Mouse (Mus musculus) CH12.LX (cell line): ENCODE measurements around the gene Reep1. TPM values are rescaled to one million over a fixed set of nuclear protein-coding genes. Genes with fewer than 3 reads are reported as not detected.

Experiments
- DNase-seq: peaks from one replicate; pipeline ENCODE4 v3.0.0-alpha.2; 2013; ENCODE audit errors: extremely low read depth
- H3K27ac ChIP-seq: 2 replicates; pipeline ENCODE4 v1.5.1; 2012; ENCODE audit warnings: low read depth, mild to moderate bottlenecking, control low read depth, moderate library complexity; ENCODE audit not compliant: insufficient read depth
- H3K27me3 ChIP-seq: replicated peaks from 2 replicates; pipeline ENCODE3; 2012; ENCODE audit warnings: inconsistent platforms
- H3K36me3 ChIP-seq, 2 experiments: replicated peaks in 1 of 2; 2 replicates each; pipeline versions ENCODE3 to v1.6.1; 2012; ENCODE audit warnings: inconsistent platforms in 1 of 2, low read length in 1 of 2, mild to moderate bottlenecking in 1 of 2, mixed read lengths in 1 of 2, moderate library complexity in 1 of 2; ENCODE audit not compliant: control insufficient read depth in 1 of 2, insufficient read depth in 1 of 2
- H3K4me1 ChIP-seq, 2 experiments: 2 replicates each; pipeline ENCODE4 v1.6.1; 2012; ENCODE audit warnings: inconsistent platforms in 1 of 2, moderate library complexity in 1 of 2; ENCODE audit not compliant: insufficient read depth in 2 of 2, control insufficient read depth in 1 of 2
- H3K4me2 ChIP-seq: 2 replicates; pipeline ENCODE4 v1.6.1; 2012; ENCODE audit warnings: low read depth, mild to moderate bottlenecking, control low read depth; ENCODE audit not compliant: poor library complexity, insufficient read depth, severe bottlenecking
- H3K4me3 ChIP-seq, 3 experiments: fragments of 150-350 bp in 1 of 3; sonication (generic) in 1 of 3; replicated peaks in 1 of 3; 2 replicates each; pipeline versions ENCODE3 to v1.5.1; 2011 to 2012; ENCODE audit warnings: low read depth in 2 of 3, low read length in 2 of 3, mild to moderate bottlenecking in 2 of 3, moderate library complexity in 2 of 3, control low read depth in 1 of 3, improper control_type of control experiment in 1 of 3, inconsistent platforms in 1 of 3, mixed read lengths in 1 of 3; ENCODE audit not compliant: poor library complexity in 1 of 3
- H3K79me2 ChIP-seq: replicated peaks from 2 replicates; pipeline ENCODE4 v1.6.1; 2012; ENCODE audit warnings: mild to moderate bottlenecking, moderate library complexity; ENCODE audit not compliant: control insufficient read depth, poor library complexity, insufficient read depth, severe bottlenecking; ENCODE audit errors: extremely low read depth
- H3K9ac ChIP-seq: 2 replicates; pipeline ENCODE4 v1.6.1; 2012; ENCODE audit warnings: low read depth, mild to moderate bottlenecking, control low read depth, moderate library complexity; ENCODE audit not compliant: insufficient read depth
- H3K9me3 ChIP-seq: replicated peaks from 2 replicates; pipeline ENCODE3; 2012; ENCODE audit warnings: low read length, inconsistent platforms, mixed read lengths
- CHD1 ChIP-seq: IDR thresholded peaks from 2 replicates; pipeline ENCODE4 v1.6.1; 2012; ENCODE audit warnings: low read depth, low read length, improper control_type of control experiment, inconsistent platforms
- CTCF ChIP-seq, 2 experiments: IDR thresholded peaks in 1 of 2; conservative IDR thresholded peaks in 1 of 2; 2 replicates each; pipeline ENCODE4 v1.5.1; 2011 to 2012; ENCODE audit warnings: low read depth in 2 of 2, low read length in 2 of 2, improper control_type of control experiment in 1 of 2, inconsistent platforms in 1 of 2, mild to moderate bottlenecking in 1 of 2, moderate library complexity in 1 of 2
- E2F4 ChIP-seq: IDR thresholded peaks from 2 replicates; pipeline ENCODE4 v1.6.1; 2011; ENCODE audit warnings: low read depth, low read length, improper control_type of control experiment; ENCODE audit not compliant: insufficient replicate concordance
- ELF1 ChIP-seq: IDR thresholded peaks from 2 replicates; pipeline ENCODE4 v1.6.1; 2014; ENCODE audit warnings: low read depth, mild to moderate bottlenecking, inconsistent platforms, low read length, improper control_type of control experiment
- ETS1 ChIP-seq: conservative IDR thresholded peaks from 2 replicates; pipeline ENCODE4 v1.6.1; 2012; ENCODE audit warnings: low read depth, mild to moderate bottlenecking, inconsistent platforms, low read length, improper control_type of control experiment, moderate library complexity
- GABPA ChIP-seq: IDR thresholded peaks from 2 replicates; pipeline ENCODE4 v1.6.1; 2012; ENCODE audit warnings: low read depth, low read length, improper control_type of control experiment, inconsistent platforms; ENCODE audit not compliant: insufficient replicate concordance
- HCFC1 ChIP-seq: IDR thresholded peaks from 2 replicates; pipeline ENCODE4 v1.6.1; 2012; ENCODE audit warnings: low read depth, mild to moderate bottlenecking, inconsistent platforms, low read length, improper control_type of control experiment
- JUN ChIP-seq: IDR thresholded peaks from 2 replicates; pipeline ENCODE4 v1.6.1; 2011; ENCODE audit warnings: low read depth, mild to moderate bottlenecking, low read length, improper control_type of control experiment, moderate library complexity; ENCODE audit not compliant: insufficient read depth
- JUND ChIP-seq: conservative IDR thresholded peaks from 2 replicates; pipeline ENCODE4 v1.6.1; 2011; ENCODE audit warnings: low read depth, low read length, improper control_type of control experiment
- MAFK ChIP-seq: IDR thresholded peaks from 2 replicates; pipeline ENCODE4 v1.6.1; 2011; ENCODE audit warnings: low read length, improper control_type of control experiment; ENCODE audit not compliant: insufficient replicate concordance
- MEF2A ChIP-seq: IDR thresholded peaks from 2 replicates; pipeline ENCODE4 v1.6.1; 2014; ENCODE audit warnings: low read depth, mild to moderate bottlenecking, inconsistent platforms, low read length, improper control_type of control experiment, borderline replicate concordance
- MXI1 ChIP-seq: IDR thresholded peaks from 2 replicates; pipeline ENCODE4 v1.6.1; 2011; ENCODE audit warnings: mild to moderate bottlenecking, low read depth, low read length, improper control_type of control experiment
- PAX5 ChIP-seq: IDR thresholded peaks from 2 replicates; pipeline ENCODE4 v1.6.1; 2012; ENCODE audit warnings: low read length, inconsistent platforms, mixed read lengths
- POLR2AphosphoS2 ChIP-seq: IDR thresholded peaks from 2 replicates; pipeline ENCODE4 v1.6.1; 2011; ENCODE audit warnings: low read depth, low read length, improper control_type of control experiment
- RCOR1 ChIP-seq: conservative IDR thresholded peaks from 2 replicates; pipeline ENCODE4 v1.6.1; 2012; ENCODE audit warnings: low read depth, mild to moderate bottlenecking, inconsistent platforms, low read length, improper control_type of control experiment
- SIN3A ChIP-seq: IDR thresholded peaks from 2 replicates; pipeline ENCODE4 v1.6.1; 2012; ENCODE audit warnings: low read length, improper control_type of control experiment, inconsistent platforms
- SMC3 ChIP-seq: IDR thresholded peaks from 2 replicates; pipeline ENCODE4 v1.6.1; 2011; ENCODE audit warnings: low read depth, low read length, improper control_type of control experiment
- TBP ChIP-seq: conservative IDR thresholded peaks from 2 replicates; pipeline ENCODE4 v1.6.1; 2011; ENCODE audit warnings: low read depth, low read length, improper control_type of control experiment
- TCF12 ChIP-seq: IDR thresholded peaks from 2 replicates; pipeline ENCODE4 v1.6.1; 2014; ENCODE audit warnings: low read depth, mild to moderate bottlenecking, inconsistent platforms, low read length, improper control_type of control experiment
- UBTF ChIP-seq: IDR thresholded peaks from 2 replicates; pipeline ENCODE4 v1.6.1; 2012; ENCODE audit warnings: low read depth, mild to moderate bottlenecking, inconsistent platforms, low read length, improper control_type of control experiment, moderate library complexity
- USF1 ChIP-seq: IDR thresholded peaks from 2 replicates; pipeline ENCODE4 v1.6.1; 2014; ENCODE audit warnings: low read depth, mild to moderate bottlenecking, inconsistent platforms, low read length, improper control_type of control experiment
- USF2 ChIP-seq: conservative IDR thresholded peaks from 2 replicates; pipeline ENCODE4 v1.6.1; 2011; ENCODE audit warnings: low read depth, low read length, improper control_type of control experiment
- ZC3H11A ChIP-seq: IDR thresholded peaks from 2 replicates; pipeline ENCODE4 v1.6.1; 2012; ENCODE audit warnings: low read depth, mild to moderate bottlenecking, inconsistent platforms, low read length, improper control_type of control experiment
- ZMIZ1 ChIP-seq: IDR thresholded peaks from 2 replicates; pipeline ENCODE4 v1.6.1; 2012; ENCODE audit warnings: low read depth, mild to moderate bottlenecking, inconsistent platforms, low read length, improper control_type of control experiment
- dilution Hi-C: fragments of 300-500 bp; cut with MboI; formaldehyde crosslinking; loops from 2 replicates; pipeline ENCODE4 v1.14.3; 2020; ENCODE audit warnings: low sequenced_read_pairs; ENCODE audit not compliant: extremely low pct_unique_long_range_greater_than_20kb, extremely low pct_ligation_motif_present
- in situ Hi-C: fragments of 300-500 bp; cut with MboI; formaldehyde crosslinking; loops from 3 replicates; pipeline ENCODE4 v1.14.3; 2019; ENCODE audit warnings: low sequenced_read_pairs, low pct_ligation_motif_present, low pct_unique_long_range_greater_than_20kb, mixed read lengths
- polyA plus RNA-seq: library from polyadenylated mRNA; unstranded; fragments of >175 nt; gene quantifications from 2 replicates; pipeline ENCODE4 v1.2.1, GENCODE M21; 2012; ENCODE audit warnings: low read depth; ENCODE audit not compliant: insufficient read length
- total RNA-seq, 2 experiments: library from RNA; depleted of rRNA; stranded (reverse); fragments of 300-350 nt in 1 of 2; fragments of >200 nt in 1 of 2; gene quantifications; 2 replicates each; pipeline ENCODE4 v1.2.3; 2012 to 2014

The Reep1 gene
- total and polyA plus RNA-seq, 3 experiments: 0.33 to 1.3 (median 1.2) TPM

- H3K4me2 ChIP-seq: no peak overlapping the region
- H3K9ac ChIP-seq: no peak overlapping the region
- dilution Hi-C loops (no loop called here), in situ Hi-C loops (no loop called here)
- no peak for DNase-seq
- no peak for TF ChIP-seq CTCF (conservative IDR thresholded peaks at IDR 0.05 in 1 of 2, IDR thresholded peaks at IDR 0.05 in 1 of 2; ENCODE audit: low read depth in 2 of 2, low read length in 2 of 2)
- no peak for TF ChIP-seq MEF2A
- no peak for TF ChIP-seq MAFK
- no peak for TF ChIP-seq ETS1
- no peak for TF ChIP-seq ZMIZ1
- TF ChIP-seq TBP: no peak
- no peak for TF ChIP-seq JUN
- no peak for TF ChIP-seq PAX5
- TF ChIP-seq MXI1: no peak
- TF ChIP-seq E2F4: no peak
- no peak for TF ChIP-seq ZC3H11A
- no peak for TF ChIP-seq UBTF
- TF ChIP-seq RCOR1: no peak
- no peak for TF ChIP-seq TCF12
- no peak for TF ChIP-seq ELF1
- no peak for TF ChIP-seq POLR2AphosphoS2
- no peak for TF ChIP-seq JUND
- no peak for TF ChIP-seq GABPA
- TF ChIP-seq USF2: no peak
- no peak overlapping the region for H3K4me3 ChIP-seq
- peaks cover 6% of the 10 kb centered on the region for H3K27me3 ChIP-seq
- H3K9me3 ChIP-seq: no peaks in the 10 kb centered on the region
- no peaks in the 10 kb centered on the region for H3K79me2 ChIP-seq
- peaks cover 8 to 13% of the 10 kb centered on the region in 2 experiments for H3K4me1 ChIP-seq
- no peak overlapping the region for H3K27ac ChIP-seq
- H3K36me3 ChIP-seq: no peaks in the 10 kb centered on the region
These were observed 84.4 kb downstream of the Reep1 start for GRCm38 (mm10) chr6:71791771-71792170.

- H3K36me3 ChIP-seq: no peaks in the 10 kb centered on the region
- H3K4me3 ChIP-seq: no peak overlapping the region
- no peaks in the 10 kb centered on the region for H3K79me2 ChIP-seq
- dilution Hi-C loops: no loop called here
- H3K9ac ChIP-seq: no peak overlapping the region
- peaks cover 0 to 5% of the 10 kb centered on the region in 2 experiments; a peak in 2 of 4 replicates for H3K4me1 ChIP-seq
- DNase-seq: no peak
- TF ChIP-seq TBP (no peak), SMC3 (no peak), CHD1 (no peak), USF1 (no peak), MEF2A (no peak), HCFC1 (no peak), SIN3A (no peak), RCOR1 (no peak)
- peaks cover 3% of the 10 kb centered on the region for H3K27me3 ChIP-seq
- H3K9me3 ChIP-seq: no peaks in the 10 kb centered on the region
- H3K27ac ChIP-seq: no peak overlapping the region
- in situ Hi-C loops: no loop called here
- no peak overlapping the region for H3K4me2 ChIP-seq
These were observed 92.0 kb downstream of the Reep1 start for GRCm38 (mm10) chr6:71799391-71799790.
